Mouse (Mus musculus): ENCODE results near the gene Fam71a. TPM values are rescaled to one million over a fixed set of nuclear protein-coding genes. Genes with fewer than 3 reads are reported as not detected.

Gene Fam71a
- polyA plus RNA-seq, 1 experiment: not detected

GRCm38 (mm10) chr1:191183163-191184065 is 18.8 kb upstream of the Fam71a start:
- peaks cover 35% of the 10 kb centered on the region for H3K4me1 ChIP-seq (ENCODE audit: control insufficient read depth, insufficient read depth, low read length)
- peak overlapping the region; percentile 54 for H3K4me3 ChIP-seq (ENCODE audit: insufficient read depth, low read depth, low read length)
- TF ChIP-seq CTCF (IDR thresholded peaks at IDR 0.05; ENCODE audit: insufficient read depth, low read depth, low read length): no peak
- peak; percentile 46; the same call in 1 of the 2 replicates for TF ChIP-seq POLR2A (IDR thresholded peaks at IDR 0.05; ENCODE audit: insufficient read depth, low read depth, low read length)
- H3K27ac ChIP-seq (ENCODE audit: insufficient read depth, low read depth, low read length): no peak overlapping the region
- WGBS: under 1% methylated on average over 67 of the region's 67 CpGs

- Histone ChIP-seq H3K27ac (ENCODE audit: insufficient read depth, low read depth, low read length) (no peak overlapping the region), H3K4me1 (ENCODE audit: control insufficient read depth, insufficient read depth, low read length) (peaks cover 35% of the 10 kb centered on the region), H3K4me3 (ENCODE audit: insufficient read depth, low read depth, low read length) (peak overlapping the region; percentile 54)
- WGBS: under 1% methylated on average over 61 of the region's 61 CpGs
- TF ChIP-seq CTCF (IDR thresholded peaks at IDR 0.05; ENCODE audit: insufficient read depth, low read depth, low read length) (no peak), POLR2A (IDR thresholded peaks at IDR 0.05; ENCODE audit: insufficient read depth, low read depth, low read length) (no peak)
Observed at GRCm38 (mm10) chr1:191182431-191183162, 18.0 kb upstream of the Fam71a start.

GRCm38 (mm10) chr1:191181469-191182259 is 17.0 kb upstream of the Fam71a start:
- Histone ChIP-seq H3K4me3 (ENCODE audit: insufficient read depth, low read depth, low read length) (no peak overlapping the region), H3K27ac (ENCODE audit: insufficient read depth, low read depth, low read length) (no peak overlapping the region), H3K4me1 (ENCODE audit: control insufficient read depth, insufficient read depth, low read length) (peaks cover 35% of the 10 kb centered on the region)
- TF ChIP-seq CTCF (IDR thresholded peaks at IDR 0.05; ENCODE audit: insufficient read depth, low read depth, low read length): no peak
- no peak for TF ChIP-seq POLR2A (IDR thresholded peaks at IDR 0.05; ENCODE audit: insufficient read depth, low read depth, low read length)
- WGBS: 56% methylated on average over 12 of the region's 12 CpGs

GRCm38 (mm10) chr1:191180397-191180796 is 15.8 kb upstream of the Fam71a start:
- TF ChIP-seq POLR2A (IDR thresholded peaks at IDR 0.05; ENCODE audit: insufficient read depth, low read depth, low read length): no peak
- no peak for TF ChIP-seq CTCF (IDR thresholded peaks at IDR 0.05; ENCODE audit: insufficient read depth, low read depth, low read length)
- H3K4me1 ChIP-seq (ENCODE audit: control insufficient read depth, insufficient read depth, low read length): peaks cover 30% of the 10 kb centered on the region
- H3K27ac ChIP-seq (ENCODE audit: insufficient read depth, low read depth, low read length): no peak overlapping the region
- 83% methylated on average over 4 of the region's 4 CpGs for WGBS
- H3K4me3 ChIP-seq (ENCODE audit: insufficient read depth, low read depth, low read length): no peak overlapping the region

- TF ChIP-seq POLR2A (IDR thresholded peaks at IDR 0.05; ENCODE audit: insufficient read depth, low read depth, low read length) (no peak), CTCF (IDR thresholded peaks at IDR 0.05; ENCODE audit: insufficient read depth, low read depth, low read length) (no peak)
- Histone ChIP-seq H3K4me3 (ENCODE audit: insufficient read depth, low read depth, low read length) (no peak overlapping the region), H3K4me1 (ENCODE audit: control insufficient read depth, insufficient read depth, low read length) (peaks cover 24% of the 10 kb centered on the region), H3K27ac (ENCODE audit: insufficient read depth, low read depth, low read length) (no peak overlapping the region)
- 78% methylated on average over 2 of the region's 2 CpGs for WGBS
Observed at GRCm38 (mm10) chr1:191179846-191180245, 15.2 kb upstream of the Fam71a start.

GRCm38 (mm10) chr1:191178511-191179188 is 14.0 kb upstream of the Fam71a start:
- peaks cover 13% of the 10 kb centered on the region for H3K4me1 ChIP-seq (ENCODE audit: control insufficient read depth, insufficient read depth, low read length)
- TF ChIP-seq CTCF (IDR thresholded peaks at IDR 0.05; ENCODE audit: insufficient read depth, low read depth, low read length): no peak
- 62% methylated on average over 15 of the region's 15 CpGs for WGBS
- H3K4me3 ChIP-seq (ENCODE audit: insufficient read depth, low read depth, low read length): no peak overlapping the region
- H3K27ac ChIP-seq (ENCODE audit: insufficient read depth, low read depth, low read length): no peak overlapping the region

GRCm38 (mm10) chr1:191176887-191177286 is 12.3 kb upstream of the Fam71a start:
- no peaks in the 10 kb centered on the region for H3K4me1 ChIP-seq (ENCODE audit: control insufficient read depth, insufficient read depth, low read length)
- H3K27ac ChIP-seq (ENCODE audit: insufficient read depth, low read depth, low read length): no peak overlapping the region
- 93% methylated on average over 7 of the region's 7 CpGs for WGBS
- no peak for TF ChIP-seq CTCF (IDR thresholded peaks at IDR 0.05; ENCODE audit: insufficient read depth, low read depth, low read length)
- no peak for TF ChIP-seq POLR2A (IDR thresholded peaks at IDR 0.05; ENCODE audit: insufficient read depth, low read depth, low read length)
- no peak overlapping the region for H3K4me3 ChIP-seq (ENCODE audit: insufficient read depth, low read depth, low read length)

- no peak overlapping the region for H3K27ac ChIP-seq (ENCODE audit: insufficient read depth, low read depth, low read length)
- no peaks in the 10 kb centered on the region for H3K4me1 ChIP-seq (ENCODE audit: control insufficient read depth, insufficient read depth, low read length)
- H3K4me3 ChIP-seq (ENCODE audit: insufficient read depth, low read depth, low read length): no peak overlapping the region
- WGBS: 13% methylated on average over 6 of the region's 6 CpGs
- no peak for TF ChIP-seq POLR2A (IDR thresholded peaks at IDR 0.05; ENCODE audit: insufficient read depth, low read depth, low read length)
- peak; percentile 32; the same call in 1 of the 2 replicates for TF ChIP-seq CTCF (IDR thresholded peaks at IDR 0.05; ENCODE audit: insufficient read depth, low read depth, low read length)
Observed at GRCm38 (mm10) chr1:191172487-191172886, 7.9 kb upstream of the Fam71a start.

Data from olfactory bulb, adult 2 months (tissue).